In genomic region chr2:156718793-156719192, GRCm38 (mm10) we compare ENCODE assay signal across 12 mouse cellular contexts. TPM values are rescaled to one million over a fixed set of nuclear protein-coding genes. Genes with fewer than 3 reads are reported as not detected.
DNase-seq lines count a peak whose midpoint lies in the region; ATAC-seq and TF ChIP-seq lines count a peak whose summit lies in the region.
"Had no signal": no experiment of that assay in that cellular context is flagged by ENCODE, and none has a peak within 500 bp of the region (broad histone marks: within the 10 kb centered on the region; RNA-seq: fewer than 3 reads in every experiment).

No protein-coding gene starts in this region.

- peak overlapping the region; percentile 19; the same call in 1 of the 2 replicates for H3K27ac ChIP-seq in hindbrain, embryonic 10.5 days
- no peak overlapping the region for H3K27ac ChIP-seq in hindbrain, embryonic 14.5 days
- H3K27ac ChIP-seq in embryonic facial prominence, embryonic 13.5 days: peak overlapping the region; percentile 52; the same call in 1 of the 2 replicates
- H3K27ac ChIP-seq in kidney, postnatal 0 days: peak overlapping the region; percentile 37
- H3K27ac ChIP-seq in gastrocnemius, adult 2 months: no peak overlapping the region

- intact Hi-C loops in gastrocnemius, adult 2 months (cut with DNase I): loop anchor here (5.0 kb wide), 1 partner anchor 171 kb away; the partner anchor contains the start of gene Aar2

- no peak for ATAC-seq in hindbrain, embryonic 14.5 days (ENCODE audit: low FRiP score)
- no peak for ATAC-seq in embryonic facial prominence, embryonic 13.5 days (ENCODE audit: insufficient number of reproducible peaks, insufficient read depth, low FRiP score, low TSS enrichment, low read depth)
- ATAC-seq in kidney, postnatal 0 days (replicated peaks; ENCODE audit: low FRiP score, low read depth): no peak

- DNase-seq in hindbrain, embryonic 10.5 days (ENCODE audit: low spot score): no peak
- DNase-seq in hindbrain, embryonic 14.5 days (ENCODE audit: low spot score): no peak
- DNase-seq in adipocyte (ENCODE audit: low spot score): peak; percentile 52
- peak; percentile 50 for DNase-seq in kidney, postnatal 0 days (ENCODE audit: low spot score)
- no peak for DNase-seq in gastrocnemius, adult 18-20 months (ENCODE audit: low spot score)
- no peak for DNase-seq in right cerebral cortex, postnatal 36 days (ENCODE audit: low spot score in 2 of 2)
- DNase-seq in gastrocnemius, adult 2 months: no peak
- DNase-seq: gastrocnemius, postnatal 14 days had no signal

- H3K36me3 ChIP-seq in hindbrain, embryonic 10.5 days: no peaks in the 10 kb centered on the region
- no peaks in the 10 kb centered on the region for H3K36me3 ChIP-seq in hindbrain, embryonic 14.5 days (replicated peaks; ENCODE audit: control insufficient read depth, insufficient read depth)
- H3K36me3 ChIP-seq in embryonic facial prominence, embryonic 13.5 days: no peaks in the 10 kb centered on the region
- no peaks in the 10 kb centered on the region for H3K36me3 ChIP-seq in kidney, postnatal 0 days (ENCODE audit: insufficient read depth, low read length)
- H3K36me3 ChIP-seq: limb, embryonic 13.5 days; neural tube, embryonic 13.5 days had no signal

- peaks cover 58% of the 10 kb centered on the region for H3K4me1 ChIP-seq in hindbrain, embryonic 10.5 days (replicated peaks)
- peaks cover 34% of the 10 kb centered on the region for H3K4me1 ChIP-seq in hindbrain, embryonic 14.5 days (replicated peaks; ENCODE audit: control insufficient read depth, insufficient read depth, low read length)
- H3K4me1 ChIP-seq in embryonic facial prominence, embryonic 13.5 days: peaks cover 48% of the 10 kb centered on the region
- peaks cover 27% of the 10 kb centered on the region; the same call in 1 of the 2 replicates for H3K4me1 ChIP-seq in kidney, postnatal 0 days (replicated peaks; ENCODE audit: insufficient read depth, low read length)

- H3K27me3 ChIP-seq in hindbrain, embryonic 10.5 days (ENCODE audit: insufficient read depth, poor library complexity, severe bottlenecking): no peaks in the 10 kb centered on the region
- H3K27me3 ChIP-seq in hindbrain, embryonic 14.5 days (ENCODE audit: control insufficient read depth, insufficient read depth, low read length): no peaks in the 10 kb centered on the region
- H3K27me3 ChIP-seq in embryonic facial prominence, embryonic 13.5 days: no peaks in the 10 kb centered on the region
- H3K27me3 ChIP-seq in kidney, postnatal 0 days (ENCODE audit: insufficient read depth, low read length): no peaks in the 10 kb centered on the region
- H3K27me3 ChIP-seq: limb, embryonic 13.5 days; neural tube, embryonic 13.5 days had no signal

- WGBS in hindbrain, embryonic 10.5 days: 75% methylated on average over 5 of the region's 5 CpGs
- WGBS in hindbrain, embryonic 14.5 days: 63% methylated on average over 5 of the region's 5 CpGs
- WGBS in embryonic facial prominence, embryonic 13.5 days: 59% methylated on average over 5 of the region's 5 CpGs
- WGBS in kidney, postnatal 0 days: 33% methylated on average over 5 of the region's 5 CpGs

- no peak overlapping the region for H3K9ac ChIP-seq in hindbrain, embryonic 14.5 days
- H3K9ac ChIP-seq in embryonic facial prominence, embryonic 13.5 days: no peak overlapping the region
- H3K9ac ChIP-seq in kidney, postnatal 0 days (ENCODE audit: low read depth, low read length): no peak overlapping the region
- H3K9ac ChIP-seq: limb, embryonic 13.5 days; neural tube, embryonic 13.5 days had no signal

- H3K4me3 ChIP-seq in hindbrain, embryonic 10.5 days: no peak overlapping the region
- no peak overlapping the region for H3K4me3 ChIP-seq in hindbrain, embryonic 14.5 days (replicated peaks; ENCODE audit: low read length)
- H3K4me3 ChIP-seq in embryonic facial prominence, embryonic 13.5 days: no peak overlapping the region
- no peak overlapping the region for H3K4me3 ChIP-seq in kidney, postnatal 0 days (replicated peaks; ENCODE audit: low read depth, low read length)
- H3K4me3 ChIP-seq in gastrocnemius, adult 2 months: no peak overlapping the region
- H3K4me3 ChIP-seq: limb, embryonic 13.5 days; neural tube, embryonic 13.5 days had no signal

- no peak for TF ChIP-seq CTCF in kidney, postnatal 0 days (IDR thresholded peaks at IDR 0.05; ENCODE audit: low read depth)
- no peak for TF ChIP-seq CTCF in gastrocnemius, adult 2 months (IDR thresholded peaks at IDR 0.05)

- no peaks in the 10 kb centered on the region for H3K9me3 ChIP-seq in hindbrain, embryonic 10.5 days
- no peaks in the 10 kb centered on the region for H3K9me3 ChIP-seq in hindbrain, embryonic 14.5 days (ENCODE audit: control insufficient read depth, low read length)
- H3K9me3 ChIP-seq in embryonic facial prominence, embryonic 13.5 days: no peaks in the 10 kb centered on the region
- no peaks in the 10 kb centered on the region for H3K9me3 ChIP-seq in kidney, postnatal 0 days (replicated peaks; ENCODE audit: low read length)
- H3K9me3 ChIP-seq: G1E; limb, embryonic 13.5 days; neural tube, embryonic 13.5 days had no signal

- H3K4me2 ChIP-seq in hindbrain, embryonic 14.5 days (replicated peaks): no peak overlapping the region
- H3K4me2 ChIP-seq in embryonic facial prominence, embryonic 13.5 days: no peak overlapping the region
- no peak overlapping the region for H3K4me2 ChIP-seq in kidney, postnatal 0 days (ENCODE audit: low read length)
- H3K4me2 ChIP-seq: neural tube, embryonic 13.5 days had no signal

RNA-seq across cellular contexts. Expression of gene Myl9, which starts 56.4 kb away (rescaled TPM):
- 86.1 and 126 TPM in 2 replicates for polyA plus RNA-seq in hindbrain, embryonic 10.5 days (2016; fragmentation: Nextera tagmentation; extraction: Ambion mirVana)
- 41.4 and 47.1 TPM in 2 replicates for polyA plus RNA-seq in hindbrain, embryonic 14.5 days (2014; fragmentation: Nextera tagmentation; extraction: Ambion mirVana)
- 197 TPM in 2 replicates for polyA plus RNA-seq in embryonic facial prominence, embryonic 13.5 days (2015; fragmentation: Nextera tagmentation; extraction: Ambion mirVana)
- 449 and 494 TPM in 2 replicates for polyA plus RNA-seq in kidney, postnatal 0 days (2015; fragmentation: Nextera tagmentation; extraction: Ambion mirVana)
- total RNA-seq in gastrocnemius, adult 18-20 months (2021): 10 to 100 TPM; 47.9 to 60.8 TPM
- 10 to 100 TPM; 41.2 to 50.0 TPM for total RNA-seq in gastrocnemius, adult 2 months (2021)

Comparison
In these comparisons a context has a peak if more than half of its experiments do, and no peak if none do; other contexts are left out.
1. H3K27ac ChIP-seq: peak in hindbrain, embryonic 10.5 days (single experiment), embryonic facial prominence, embryonic 13.5 days (single experiment) and kidney, postnatal 0 days (single experiment); none in hindbrain, embryonic 14.5 days (single experiment) and gastrocnemius, adult 2 months (single experiment).
2. DNase-seq: peak in adipocyte (single experiment) and kidney, postnatal 0 days (single experiment); none in hindbrain, embryonic 10.5 days (single experiment), hindbrain, embryonic 14.5 days (single experiment), gastrocnemius, adult 18-20 months (single experiment), right cerebral cortex, postnatal 36 days (0 of 2) and gastrocnemius, adult 2 months (single experiment).